Mouse (Mus musculus) MEL (cell line): ENCODE data around the gene Asrgl1. TPM values are rescaled to one million over a fixed set of nuclear protein-coding genes. Genes with fewer than 3 reads are reported as not detected.

Experiments used
- DNase-seq: peaks from one replicate; pipeline ENCODE4 v3.0.0; 2011; ENCODE audit warnings: low read depth, low spot score
- H3K27ac ChIP-seq: 2 replicates; pipeline ENCODE4 v1.5.1; 2012; ENCODE audit warnings: low read depth, mild to moderate bottlenecking, control low read depth, low read length, moderate library complexity; ENCODE audit not compliant: control insufficient read depth
- H3K27me3 ChIP-seq, 2 experiments: fragments of 150-350 bp in 1 of 2; sonication (generic) in 1 of 2; 2 replicates each; pipeline ENCODE4 v1.6.1; 2012; ENCODE audit warnings: low read length in 2 of 2, mild to moderate bottlenecking in 2 of 2, improper control_type of control experiment in 1 of 2, moderate library complexity in 1 of 2; ENCODE audit not compliant: insufficient read depth in 2 of 2, control insufficient read depth in 1 of 2
- H3K36me3 ChIP-seq, 2 experiments: 2 replicates each; pipeline ENCODE4 v1.6.1; 2012 to 2014; ENCODE audit warnings: low read length in 2 of 2, improper control_type of control experiment in 1 of 2, inconsistent platforms in 1 of 2, mild to moderate bottlenecking in 1 of 2; ENCODE audit not compliant: insufficient read depth in 2 of 2, control insufficient read depth in 1 of 2
- H3K4me1 ChIP-seq, 2 experiments: fragments of 150-350 bp in 1 of 2; sonication (generic) in 1 of 2; 2 replicates each; pipeline ENCODE4 v1.6.1; 2012; ENCODE audit warnings: low read length in 2 of 2, improper control_type of control experiment in 1 of 2, mild to moderate bottlenecking in 1 of 2; ENCODE audit not compliant: insufficient read depth in 2 of 2, control insufficient read depth in 1 of 2
- H3K4me3 ChIP-seq, 2 experiments: fragments of 150-350 bp in 1 of 2; sonication (generic) in 1 of 2; 2 replicates each; pipeline ENCODE4 v1.5.1; 2012; ENCODE audit warnings: low read depth in 2 of 2, low read length in 2 of 2, mild to moderate bottlenecking in 2 of 2, moderate library complexity in 2 of 2, control low read depth in 1 of 2, improper control_type of control experiment in 1 of 2; ENCODE audit not compliant: control insufficient read depth in 1 of 2, insufficient read depth in 1 of 2
- H3K79me2 ChIP-seq: 2 replicates; pipeline ENCODE4 v1.6.1; 2012; ENCODE audit warnings: mild to moderate bottlenecking, low read length, moderate library complexity; ENCODE audit not compliant: control insufficient read depth, poor library complexity, insufficient read depth
- H3K9ac ChIP-seq: 2 replicates; pipeline ENCODE4 v1.6.1; 2012; ENCODE audit warnings: low read depth, mild to moderate bottlenecking, control low read depth, low read length, moderate library complexity; ENCODE audit not compliant: control insufficient read depth, poor library complexity, severe bottlenecking
- H3K9me3 ChIP-seq: fragments of 150-350 bp; sonication (generic); replicated peaks from 2 replicates; pipeline ENCODE4 v1.6.1; 2012; ENCODE audit warnings: mild to moderate bottlenecking, low read length, improper control_type of control experiment, moderate library complexity; ENCODE audit not compliant: insufficient read depth
- E2F4 ChIP-seq: IDR thresholded peaks from 2 replicates; pipeline ENCODE4 v1.6.1; 2011; ENCODE audit warnings: low read depth, low read length, improper control_type of control experiment, borderline replicate concordance
- EP300 ChIP-seq, 2 experiments: IDR thresholded peaks; 2 replicates each; pipeline ENCODE4 v1.6.1; 2011; ENCODE audit warnings: improper control_type of control experiment in 2 of 2, low read length in 2 of 2, low read depth in 1 of 2, mild to moderate bottlenecking in 1 of 2
- GATA1 ChIP-seq: IDR thresholded peaks from 2 replicates; pipeline ENCODE4 v1.6.1; 2011; ENCODE audit warnings: low read depth, low read length, improper control_type of control experiment
- HCFC1 ChIP-seq: IDR thresholded peaks from 2 replicates; pipeline ENCODE4 v1.6.1; 2012; ENCODE audit warnings: low read depth, mild to moderate bottlenecking, inconsistent platforms, low read length, improper control_type of control experiment, moderate library complexity
- JUND ChIP-seq: IDR thresholded peaks from 2 replicates; pipeline ENCODE4 v1.6.1; 2011; ENCODE audit warnings: low read depth, mild to moderate bottlenecking, improper control_type of control experiment, low read length
- MAFK ChIP-seq: IDR thresholded peaks from 2 replicates; pipeline ENCODE4 v1.6.1; 2011; ENCODE audit warnings: low read depth, mild to moderate bottlenecking, low read length, improper control_type of control experiment, borderline replicate concordance
- MAX ChIP-seq: IDR thresholded peaks from 2 replicates; pipeline ENCODE4 v1.6.1; 2011; ENCODE audit warnings: low read length, improper control_type of control experiment
- MYB ChIP-seq: IDR thresholded peaks from 2 replicates; pipeline ENCODE4 v1.6.1; 2011; ENCODE audit warnings: mild to moderate bottlenecking, low read depth, low read length, improper control_type of control experiment
- MYC ChIP-seq: IDR thresholded peaks from 2 replicates; pipeline ENCODE4 v1.6.1; 2011; ENCODE audit warnings: low read depth, mild to moderate bottlenecking, low read length, improper control_type of control experiment, moderate library complexity
- POLR2AphosphoS2 ChIP-seq: IDR thresholded peaks from 2 replicates; pipeline ENCODE4 v1.6.1; 2011; ENCODE audit warnings: low read length, improper control_type of control experiment
- POLR2AphosphoS5 ChIP-seq: IDR thresholded peaks from 2 replicates; pipeline ENCODE4 v1.6.1; 2012; ENCODE audit warnings: low read depth, borderline replicate concordance, mild to moderate bottlenecking, inconsistent platforms, low read length, moderate library complexity, mixed read lengths
- TAL1 ChIP-seq: IDR thresholded peaks from 2 replicates; pipeline ENCODE4 v1.6.1; 2012; ENCODE audit warnings: mild to moderate bottlenecking, inconsistent platforms, low read length, moderate library complexity, mixed read lengths
- UBTF ChIP-seq: IDR thresholded peaks from 2 replicates; pipeline ENCODE4 v1.6.1; 2012; ENCODE audit warnings: low read depth, mild to moderate bottlenecking, inconsistent platforms, low read length, improper control_type of control experiment, moderate library complexity, borderline replicate concordance; ENCODE audit not compliant: insufficient read depth
- USF1 ChIP-seq: IDR thresholded peaks from 2 replicates; pipeline ENCODE4 v1.6.1; 2014; ENCODE audit warnings: low read depth, mild to moderate bottlenecking, inconsistent platforms, low read length, improper control_type of control experiment, moderate library complexity
- USF2 ChIP-seq, 2 experiments: IDR thresholded peaks; 2 replicates each; pipeline ENCODE4 v1.6.1; 2011 to 2012; ENCODE audit warnings: improper control_type of control experiment in 2 of 2, low read length in 2 of 2, borderline replicate concordance in 1 of 2, inconsistent platforms in 1 of 2, low read depth in 1 of 2, mild to moderate bottlenecking in 1 of 2; ENCODE audit not compliant: insufficient read depth in 1 of 2
- ZKSCAN1 ChIP-seq: IDR thresholded peaks from 2 replicates; pipeline ENCODE4 v1.6.1; 2012; ENCODE audit warnings: low read depth, mild to moderate bottlenecking, inconsistent platforms, low read length, improper control_type of control experiment, moderate library complexity
- ZMIZ1 ChIP-seq: IDR thresholded peaks from 2 replicates; pipeline ENCODE4 v1.6.1; 2012; ENCODE audit warnings: low read depth, mild to moderate bottlenecking, inconsistent platforms, low read length, improper control_type of control experiment, moderate library complexity
- polyA plus RNA-seq, 2 experiments: library from polyadenylated mRNA; stranded (reverse) in 1 of 2; unstranded in 1 of 2; fragments of >175 nt in 1 of 2; fragments of >200 nt in 1 of 2; gene quantifications; 2 replicates each; pipeline versions ENCODE4 v1.2.1 to v1.2.4; 2012; ENCODE audit warnings: low replicate concordance in 2 of 2, low read depth in 1 of 2; ENCODE audit not compliant: insufficient read length in 2 of 2, insufficient read depth in 1 of 2, missing spikeins in 1 of 2
- total RNA-seq: library from RNA; depleted of rRNA; stranded (reverse); fragments of 300-350 nt; gene quantifications from 2 replicates; pipeline ENCODE4 v1.2.3, GENCODE M21; 2012

Asrgl1 gene
- total and polyA plus RNA-seq, 3 experiments, result 24.5 to 63.9 TPM; not detected in 1

GRCm38 (mm10) chr19:9073776-9074411 is 61.5 kb downstream of the Asrgl1 start:
- TF ChIP-seq EP300 (IDR thresholded peaks at IDR 0.05; ENCODE audit: low read depth in 1 of 2, low read length in 2 of 2) (0 out of 4 replicates have a peak, but pooled peaks of 1 of the 2 experiments have one; percentile 5), JUND (no peak), MAFK (0 out of 2 replicates have a peak, but pooled peaks have one; percentile 10), HCFC1 (peak; percentile 31; the same call in 1 of the 2 replicates), GATA1 (0 out of 2 replicates have a peak, but pooled peaks have one; percentile 8)
- DNase-seq, result no peak
- H3K79me2 ChIP-seq, result no peaks in the 10 kb centered on the region
- H3K27me3 ChIP-seq, result no peaks in the 10 kb centered on the region
- H3K4me1 ChIP-seq, result peaks cover 21 to 51% of the 10 kb centered on the region in 2 experiments
- H3K27ac ChIP-seq, result peak overlapping the region; percentile 20
- no peaks in the 10 kb centered on the region for H3K9me3 ChIP-seq
- H3K4me3 ChIP-seq, result peak overlapping the region; percentile 32 to 39
- H3K9ac ChIP-seq, result peak overlapping the region; percentile 42
- peaks cover 0 to 36% of the 10 kb centered on the region in 2 experiments; a peak in 2 of 4 replicates for H3K36me3 ChIP-seq

DNA sequence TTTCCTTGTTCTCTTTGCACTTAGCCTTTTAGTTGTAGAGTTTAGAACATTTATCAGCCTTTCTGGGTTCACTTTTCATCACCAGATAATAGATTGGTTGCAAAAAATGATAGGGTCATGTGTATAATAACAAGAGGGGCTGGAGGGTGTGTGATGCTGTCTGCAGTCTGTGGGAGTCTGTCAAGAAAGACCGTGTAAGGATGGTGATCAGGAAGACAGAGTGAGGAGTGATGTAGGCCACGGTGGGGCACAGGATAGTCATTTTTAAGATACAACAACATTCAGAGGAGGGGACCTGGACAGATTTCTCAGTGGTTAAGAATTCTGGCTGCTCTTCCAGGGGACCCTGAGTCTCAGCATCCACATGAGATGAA is 63.3 kb downstream of the Asrgl1 start:
- no peak for DNase-seq
- no peak for TF ChIP-seq USF2 (IDR thresholded peaks at IDR 0.05; ENCODE audit: borderline replicate concordance in 1 of 2, insufficient read depth in 1 of 2, low read depth in 1 of 2, low read length in 2 of 2)
- TF ChIP-seq MAX, result no peak
- TF ChIP-seq GATA1, result no peak
- no peak for TF ChIP-seq ZMIZ1
- TF ChIP-seq USF1, result no peak
- no peak for TF ChIP-seq POLR2AphosphoS5
- TF ChIP-seq UBTF, result no peak
- TF ChIP-seq TAL1, result no peak
- TF ChIP-seq E2F4, result no peak
- no peak for TF ChIP-seq MYB
- no peak for TF ChIP-seq JUND
- TF ChIP-seq POLR2AphosphoS2, result no peak
- no peak for TF ChIP-seq MYC
- no peak for TF ChIP-seq ZKSCAN1
- no peak overlapping the region for H3K4me3 ChIP-seq
- no peaks in the 10 kb centered on the region for H3K79me2 ChIP-seq
- H3K27ac ChIP-seq, result no peak overlapping the region
- H3K4me1 ChIP-seq, result peaks cover 25 to 62% of the 10 kb centered on the region in 2 experiments
- no peak overlapping the region for H3K9ac ChIP-seq
- H3K27me3 ChIP-seq, result no peaks in the 10 kb centered on the region
- peaks cover 0 to 41% of the 10 kb centered on the region in 2 experiments; a peak in 2 of 4 replicates for H3K36me3 ChIP-seq
- H3K9me3 ChIP-seq, result no peaks in the 10 kb centered on the region
